Mouse (Mus musculus) embryonic fibroblast, embryonic 13.5 days (primary cell): ENCODE results near the gene Wnt4. TPM values are rescaled to one million over a fixed set of nuclear protein-coding genes. Genes with fewer than 3 reads are reported as not detected.

ENCODE experiments used
- H3K27ac ChIP-seq: 2 replicates; pipeline ENCODE4 v1.5.1; 2012; ENCODE audit warnings: low read length, control low read depth, inconsistent platforms; ENCODE audit not compliant: insufficient read depth
- H3K4me1 ChIP-seq: 2 replicates; pipeline ENCODE4 v1.6.1; 2011; ENCODE audit warnings: low read length; ENCODE audit not compliant: control insufficient read depth, insufficient read depth
- H3K4me3 ChIP-seq: 2 replicates; pipeline ENCODE4 v1.5.1; 2011; ENCODE audit warnings: mild to moderate bottlenecking, control low read depth, low read length; ENCODE audit not compliant: insufficient read depth
- CTCF ChIP-seq: IDR thresholded peaks from 2 replicates; pipeline ENCODE4 v1.5.1; 2011; ENCODE audit warnings: mild to moderate bottlenecking, control low read depth, low read length, moderate library complexity, borderline replicate concordance; ENCODE audit not compliant: insufficient read depth
- POLR2A ChIP-seq: IDR thresholded peaks from 2 replicates; pipeline ENCODE4 v1.6.1; 2011; ENCODE audit warnings: low read depth, mild to moderate bottlenecking, control low read depth, low read length, moderate library complexity
- polyA plus RNA-seq: library from polyadenylated mRNA; stranded (reverse); fragments of >200 nt; gene quantifications from 2 replicates; pipeline ENCODE4 v1.2.4, GENCODE M21; 2011; ENCODE audit warnings: low read depth; ENCODE audit not compliant: missing spikeins, insufficient read length

Gene Wnt4
- polyA plus RNA-seq, 1 experiment, result 4.7 TPM

GRCm38 (mm10) chr4:137277600-137278143 lies 383 bp downstream of the Wnt4 start:
- Histone ChIP-seq H3K27ac (no peak overlapping the region), H3K4me3 (peak overlapping the region; percentile 24), H3K4me1 (no peaks in the 10 kb centered on the region)
- TF ChIP-seq CTCF, result no peak
- TF ChIP-seq POLR2A, result no peak

GRCm38 (mm10) chr4:137278144-137279040 lies 1.1 kb downstream of the Wnt4 start:
- TF ChIP-seq CTCF, result no peak
- no peak for TF ChIP-seq POLR2A
- 0 out of 2 replicates have a peak, but pooled peaks cover 4% of the 10 kb centered on the region for H3K4me1 ChIP-seq
- peak overlapping the region; percentile 24; the same call in 1 of the 2 replicates for H3K4me3 ChIP-seq
- no peak overlapping the region for H3K27ac ChIP-seq

- TF ChIP-seq POLR2A (no peak), CTCF (no peak)
- Histone ChIP-seq H3K4me1 (0 out of 2 replicates have a peak, but pooled peaks cover 6% of the 10 kb centered on the region), H3K4me3 (no peak overlapping the region), H3K27ac (no peak overlapping the region)
Measured at GRCm38 (mm10) chr4:137279346-137279745, 2.1 kb downstream of the Wnt4 start.

- TF ChIP-seq POLR2A (no peak), CTCF (no peak)
- no peak overlapping the region for H3K4me3 ChIP-seq
Measured at GRCm38 (mm10) chr4:137281273-137281672, 4.0 kb downstream of the Wnt4 start.

GRCm38 (mm10) chr4:137282122-137282521 lies 4.8 kb downstream of the Wnt4 start:
- Histone ChIP-seq H3K4me1 (0 out of 2 replicates have a peak, but pooled peaks cover 6% of the 10 kb centered on the region), H3K4me3 (no peak overlapping the region), H3K27ac (no peak overlapping the region)
- TF ChIP-seq POLR2A (no peak), CTCF (no peak)

More at GRCm38 (mm10) chr4:137281273-137281672, 4.0 kb downstream of the Wnt4 start:
- H3K4me1 ChIP-seq, result 0 out of 2 replicates have a peak, but pooled peaks cover 6% of the 10 kb centered on the region
- H3K27ac ChIP-seq, result no peak overlapping the region

- H3K4me1 ChIP-seq, result 0 out of 2 replicates have a peak, but pooled peaks cover 9% of the 10 kb centered on the region
- TF ChIP-seq POLR2A, result no peak
- no peak for TF ChIP-seq CTCF
- H3K4me3 ChIP-seq, result no peak overlapping the region
- no peak overlapping the region for H3K27ac ChIP-seq
Measured at GRCm38 (mm10) chr4:137282584-137283406, 5.5 kb downstream of the Wnt4 start.

- Histone ChIP-seq H3K4me3 (no peak overlapping the region), H3K27ac (no peak overlapping the region), H3K4me1 (0 out of 2 replicates have a peak, but pooled peaks cover 9% of the 10 kb centered on the region)
- no peak for TF ChIP-seq CTCF
- no peak for TF ChIP-seq POLR2A
Measured at GRCm38 (mm10) chr4:137283407-137283732, 6.1 kb downstream of the Wnt4 start.

- H3K4me3 ChIP-seq, result no peak overlapping the region
- no peak overlapping the region for H3K27ac ChIP-seq
Measured at GRCm38 (mm10) chr4:137285876-137286661, 8.8 kb downstream of the Wnt4 start.

GRCm38 (mm10) chr4:137286662-137286953 lies 9.3 kb downstream of the Wnt4 start:
- Histone ChIP-seq H3K27ac (no peak overlapping the region), H3K4me1 (0 out of 2 replicates have a peak, but pooled peaks cover 9% of the 10 kb centered on the region), H3K4me3 (no peak overlapping the region)
- TF ChIP-seq POLR2A (no peak), CTCF (no peak)

More at GRCm38 (mm10) chr4:137285876-137286661, 8.8 kb downstream of the Wnt4 start:
- TF ChIP-seq CTCF, result no peak
- TF ChIP-seq POLR2A, result no peak
- 0 out of 2 replicates have a peak, but pooled peaks cover 9% of the 10 kb centered on the region for H3K4me1 ChIP-seq
